Mouse (Mus musculus) thymus, postnatal 14 days (tissue): ENCODE measurements around the gene Phf20.
"Not testable (repeated sequence)": the region's sequence is repeated elsewhere in the genome, so short reads cannot be mapped to it uniquely, and the experiment has no call there.

ENCODE experiments used
- DNase-seq: peaks from one replicate; pipeline ENCODE4 v3.0.0; 2021

The Phf20 gene

GRCm38 (mm10) chr2:156201486-156201885 lies 5.2 kb downstream of the Phf20 start:
- no peak for DNase-seq

- no peak for DNase-seq
Measured at GRCm38 (mm10) chr2:156202848-156203437, 6.7 kb downstream of the Phf20 start.

DNA sequence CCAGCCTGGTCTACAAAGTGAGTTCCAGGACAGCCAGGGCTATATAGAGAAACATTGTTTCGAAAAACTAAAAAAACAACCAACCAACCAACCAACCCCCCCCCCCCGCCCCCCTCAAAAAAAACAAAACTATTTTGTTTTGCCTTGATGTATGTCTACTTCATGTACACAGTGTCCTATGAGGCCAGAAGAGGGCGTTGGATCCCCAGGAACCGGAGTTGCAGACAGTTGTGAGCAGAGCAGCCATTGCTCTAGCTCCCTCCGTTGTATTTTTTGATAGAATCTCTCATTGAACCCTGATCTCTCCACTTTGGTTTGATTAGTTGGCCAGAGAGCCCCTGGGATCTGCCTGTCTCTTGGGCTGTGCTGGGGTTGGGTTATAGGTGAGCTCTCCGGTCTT lies 7.7 kb downstream of the Phf20 start:
- DNase-seq = no peak

DNA sequence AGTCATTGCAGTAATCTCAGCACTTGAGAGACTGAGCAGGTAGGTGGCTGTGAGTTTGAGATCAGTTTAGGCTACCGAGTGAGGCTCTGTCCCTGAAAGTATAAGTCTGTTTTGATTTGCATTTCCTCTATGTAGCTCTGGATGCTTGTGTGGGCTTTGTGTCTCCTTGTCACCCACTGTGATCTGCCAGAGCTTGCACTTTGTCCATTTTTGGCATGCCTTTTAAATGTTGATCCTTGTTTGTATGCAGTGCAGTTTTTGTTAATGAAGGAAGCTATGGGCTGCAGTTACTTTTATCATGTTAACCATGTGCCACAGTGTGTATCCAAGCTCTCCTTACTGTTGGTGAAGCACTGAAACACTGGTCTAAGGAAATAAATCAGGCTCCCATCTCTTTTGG lies 21.5 kb downstream of the Phf20 start:
- no peak for DNase-seq

DNA sequence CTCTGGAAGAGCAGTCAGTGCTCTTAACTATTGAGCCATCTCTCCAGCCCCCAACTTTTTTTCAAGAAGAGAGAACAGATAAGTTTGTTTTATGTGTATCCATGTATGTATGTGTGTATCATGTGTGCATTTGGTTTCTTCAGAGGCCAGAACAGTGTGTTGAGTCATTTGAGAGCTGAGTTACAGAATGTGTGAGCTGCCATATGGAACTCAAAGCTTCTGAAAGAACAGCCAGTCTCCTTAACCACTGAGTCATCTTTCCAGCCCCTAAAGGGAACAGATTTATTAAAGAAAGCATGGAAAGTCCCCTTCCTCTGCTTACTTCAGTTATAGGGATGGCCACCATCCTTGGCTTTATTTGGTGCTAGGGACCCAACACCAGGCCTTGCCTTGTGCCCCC lies 25.8 kb downstream of the Phf20 start:
- DNase-seq = no peak

DNA sequence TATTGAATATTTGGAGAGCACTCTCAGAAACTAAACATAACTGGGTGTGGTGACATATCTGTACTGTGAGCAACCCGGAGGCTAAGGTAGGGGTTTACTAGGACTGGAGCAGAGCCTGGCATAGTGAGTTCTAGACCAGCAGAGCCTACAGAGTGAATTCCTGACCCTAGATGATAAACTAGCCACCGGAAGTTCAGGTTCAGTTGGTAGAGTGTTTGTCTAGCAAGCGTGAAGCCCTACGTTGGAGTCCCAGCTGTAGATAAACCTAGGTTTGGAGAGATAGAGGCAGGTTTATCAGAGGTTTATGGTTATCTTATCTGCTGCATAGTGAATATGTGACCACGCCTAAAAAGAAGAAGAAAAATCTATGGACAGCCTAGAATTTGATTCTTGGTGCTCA lies 27.8 kb downstream of the Phf20 start:
- DNase-seq = no peak

DNA sequence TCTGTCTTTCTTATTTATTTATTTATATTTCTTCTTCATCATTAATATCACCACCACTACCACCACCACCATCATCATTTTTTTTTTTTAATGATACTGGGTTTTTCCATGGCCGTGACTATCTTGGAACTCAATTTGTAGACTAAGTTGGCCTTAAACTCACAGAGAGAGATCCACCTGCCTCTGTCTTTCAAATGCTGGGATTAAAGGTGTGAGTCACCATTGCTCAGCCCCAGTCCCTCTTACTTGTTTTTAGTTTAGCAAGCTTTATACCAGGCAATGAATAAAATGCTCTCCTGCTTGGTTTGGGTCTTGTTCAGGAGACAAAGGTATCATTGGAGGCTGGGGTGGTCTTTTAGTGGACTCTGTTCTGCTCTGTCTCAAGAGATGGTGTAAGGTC lies 31.4 kb downstream of the Phf20 start:
- no peak for DNase-seq

DNA sequence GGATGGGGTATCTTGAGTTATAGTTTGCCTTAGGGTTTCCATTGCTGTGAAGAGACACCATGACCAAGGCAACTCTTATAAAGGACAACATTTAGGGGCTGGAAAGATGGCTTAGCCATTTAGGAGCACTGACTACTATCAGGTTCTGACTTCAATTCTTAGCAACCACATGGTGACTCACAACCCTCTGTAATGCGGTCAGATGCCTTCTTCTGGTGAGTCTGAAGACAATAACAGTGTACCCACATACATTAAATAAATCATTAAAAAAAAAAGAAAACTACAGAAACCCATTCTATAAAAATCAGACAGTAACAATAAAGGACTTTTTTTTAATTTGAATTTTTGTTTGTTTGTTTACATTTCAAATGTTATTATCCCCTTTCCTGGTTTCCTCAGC lies 32.9 kb downstream of the Phf20 start:
- no peak for DNase-seq

- DNase-seq = no peak
Measured at GRCm38 (mm10) chr2:156231340-156231739, 35.1 kb downstream of the Phf20 start.

DNA sequence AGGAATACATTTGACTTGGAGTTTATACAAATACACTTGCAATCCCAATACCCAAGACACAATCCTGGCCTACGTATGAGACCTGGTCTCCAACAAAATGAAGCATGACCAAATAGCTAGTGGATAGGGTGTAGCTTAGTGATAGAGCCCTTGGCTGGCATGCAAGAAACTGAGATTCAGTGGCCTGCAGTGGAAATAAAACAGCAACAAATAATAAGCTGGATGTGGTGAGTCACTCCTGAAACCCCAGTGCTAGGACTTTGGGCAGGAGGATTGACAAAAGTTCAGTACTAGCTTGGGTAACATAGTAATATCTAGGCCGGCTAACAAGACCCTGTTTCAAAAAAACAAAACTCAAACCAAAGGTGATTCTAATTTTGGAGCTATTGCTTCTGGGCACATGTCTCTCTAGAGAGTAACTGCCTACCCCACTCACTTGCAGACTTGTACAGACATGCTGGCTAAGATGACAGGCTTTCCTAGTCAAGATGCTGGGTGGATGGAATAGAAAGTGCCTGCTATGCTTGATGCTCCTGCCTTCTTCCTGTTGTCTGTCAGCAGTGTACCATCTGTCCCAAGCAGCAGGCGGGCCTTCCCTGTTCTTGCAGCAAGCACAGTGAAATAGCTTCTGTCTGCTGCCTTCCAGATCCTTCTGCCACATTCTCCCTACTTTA lies 37.1 kb downstream of the Phf20 start:
- no peak for DNase-seq

DNA sequence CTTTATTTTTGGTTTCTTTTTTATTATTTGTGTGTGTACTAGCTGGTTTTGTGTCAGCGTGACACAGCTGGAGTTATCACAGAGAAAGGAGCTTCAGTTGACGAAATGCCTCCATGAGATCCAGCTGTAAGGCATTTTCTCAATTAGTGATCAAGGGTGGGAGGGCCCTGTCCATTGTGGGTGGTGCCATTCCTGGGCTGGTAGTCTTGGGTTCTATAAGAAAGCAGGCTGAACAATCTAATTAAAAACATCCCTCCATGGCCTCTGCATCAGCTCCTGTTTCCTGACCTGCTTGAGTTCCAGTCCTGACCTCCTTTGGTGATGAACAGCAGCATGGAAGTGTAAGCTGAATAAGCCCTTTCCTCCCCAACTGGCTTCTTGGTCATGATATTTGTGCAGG lies 37.8 kb downstream of the Phf20 start:
- not testable (repeated sequence) for DNase-seq

DNA sequence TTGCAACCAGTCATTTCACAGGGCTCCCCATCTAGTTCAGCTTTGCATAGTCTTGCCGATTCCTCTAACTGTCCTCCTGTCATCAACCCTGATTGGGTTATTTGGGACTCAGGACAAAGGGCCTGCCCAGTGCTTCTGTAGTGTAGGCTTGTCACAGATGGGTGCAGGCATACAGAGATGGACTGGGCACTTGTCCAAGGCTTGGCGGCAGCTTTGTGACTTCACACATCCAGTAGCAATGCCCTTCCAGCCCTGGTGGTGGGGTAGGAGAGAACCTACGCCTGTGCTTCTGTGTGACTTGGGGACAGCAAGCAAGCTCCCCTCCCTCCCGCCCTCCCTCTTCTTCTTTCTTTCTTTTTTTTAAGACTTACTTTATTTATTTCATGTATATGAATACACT lies 39.6 kb downstream of the Phf20 start:
- no peak for DNase-seq

DNA sequence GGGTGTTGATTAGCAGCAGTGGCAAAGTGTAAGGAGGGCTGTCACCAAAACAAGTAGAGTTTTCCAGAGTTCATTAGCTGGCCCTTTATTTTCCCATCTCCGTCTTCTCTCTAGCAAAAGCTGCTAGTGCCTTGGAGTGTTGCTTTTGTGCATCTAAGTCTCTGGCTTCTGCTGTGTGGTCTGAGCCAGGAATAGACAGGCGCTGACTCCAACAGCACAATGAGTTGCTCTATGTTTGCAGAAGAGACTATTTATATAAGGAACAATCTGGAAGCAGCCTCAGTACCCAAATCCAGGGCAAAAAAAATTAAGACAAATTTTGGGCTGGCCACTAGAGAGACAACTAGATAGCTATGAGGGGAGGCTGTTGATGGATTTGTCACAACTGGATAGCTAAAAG lies 45.4 kb downstream of the Phf20 start:
- DNase-seq = no peak

DNA sequence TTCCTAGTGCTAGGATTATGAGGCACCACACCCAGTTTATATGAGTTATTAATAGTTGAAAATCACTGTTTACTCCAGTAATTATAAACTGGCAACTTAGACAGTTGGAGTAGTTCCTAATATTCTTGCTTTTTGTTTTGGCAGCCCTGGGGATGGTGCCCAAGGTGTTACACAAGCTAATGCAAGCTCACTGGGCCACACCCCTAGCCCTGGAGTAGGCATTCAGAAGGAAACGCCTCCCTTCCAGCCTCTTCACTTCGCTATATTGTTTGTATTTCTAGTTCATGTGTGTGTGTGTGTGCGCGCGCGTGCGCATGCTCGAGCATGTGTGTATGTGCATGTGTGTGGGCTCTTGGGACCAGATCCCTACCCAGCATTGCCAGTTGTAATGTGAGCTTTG lies 46.7 kb downstream of the Phf20 start:
- no peak for DNase-seq

GRCm38 (mm10) chr2:156247599-156247998 lies 51.3 kb downstream of the Phf20 start:
- no peak for DNase-seq

GRCm38 (mm10) chr2:156250761-156251160 lies 54.5 kb downstream of the Phf20 start:
- no peak for DNase-seq

GRCm38 (mm10) chr2:156251291-156251690 lies 55.0 kb downstream of the Phf20 start:
- no peak for DNase-seq

DNA sequence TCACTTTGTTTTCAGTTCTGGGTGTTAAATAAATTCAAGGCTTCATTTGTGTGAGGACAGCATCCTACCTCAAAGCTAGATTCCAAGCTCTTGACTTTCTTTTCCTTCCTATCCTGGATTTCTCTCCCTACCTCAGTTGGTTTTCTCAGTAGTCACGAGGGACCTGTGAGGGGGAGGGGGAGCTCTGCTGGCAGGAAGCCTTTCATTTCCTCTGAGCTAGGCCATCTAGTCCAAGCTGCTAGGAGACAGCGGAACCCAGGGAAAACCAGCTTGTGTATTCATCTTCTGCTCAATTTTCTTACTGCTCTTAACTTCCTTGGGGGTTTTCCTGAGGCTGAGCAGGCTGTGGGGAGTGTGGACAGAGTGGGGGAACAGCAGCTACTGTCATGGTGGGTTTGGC lies 60.8 kb downstream of the Phf20 start:
- peak; percentile 63 for DNase-seq

- DNase-seq = no peak
Measured at GRCm38 (mm10) chr2:156257922-156258761, 61.9 kb downstream of the Phf20 start.

DNA sequence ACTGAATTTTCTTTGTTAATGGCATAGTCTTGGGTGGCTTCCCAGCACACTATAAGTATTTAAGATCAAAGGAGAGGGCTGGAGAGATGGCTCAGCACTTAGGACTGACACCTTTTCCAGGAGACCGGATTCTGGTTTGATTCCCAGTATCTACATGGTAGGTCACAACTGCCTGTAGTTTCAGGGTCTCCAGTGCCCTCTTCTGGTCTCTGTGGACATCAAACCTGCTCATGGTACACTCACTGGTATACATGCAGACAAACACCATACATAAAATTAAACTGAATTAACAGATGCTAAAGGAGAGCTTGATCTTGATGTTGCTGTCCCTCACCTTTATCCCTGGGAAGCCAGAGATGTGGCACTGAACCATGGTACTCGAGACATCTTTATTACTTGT lies 64.7 kb downstream of the Phf20 start:
- DNase-seq = peak; percentile 27

GRCm38 (mm10) chr2:156263204-156263893 lies 67.1 kb downstream of the Phf20 start:
- no peak for DNase-seq

DNA sequence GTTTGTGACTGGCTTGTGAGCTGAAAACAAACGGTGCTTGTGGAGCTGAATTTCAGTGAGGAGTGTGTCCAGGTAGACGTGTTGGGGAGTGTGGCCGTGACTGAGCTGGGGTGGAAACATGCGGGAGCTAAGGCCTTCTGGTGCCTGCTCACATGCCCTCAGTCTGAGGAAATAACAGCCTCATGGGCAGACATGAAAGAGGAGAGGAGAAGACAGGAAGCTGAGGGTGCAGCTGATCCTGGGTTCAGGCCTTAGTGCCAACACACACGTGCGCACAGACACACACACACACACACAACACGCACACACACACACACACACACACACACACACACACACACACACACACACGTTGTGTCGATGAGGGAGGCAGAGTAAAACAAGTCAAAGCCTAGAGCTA lies 71.4 kb downstream of the Phf20 start:
- DNase-seq = peak; percentile 50

DNA sequence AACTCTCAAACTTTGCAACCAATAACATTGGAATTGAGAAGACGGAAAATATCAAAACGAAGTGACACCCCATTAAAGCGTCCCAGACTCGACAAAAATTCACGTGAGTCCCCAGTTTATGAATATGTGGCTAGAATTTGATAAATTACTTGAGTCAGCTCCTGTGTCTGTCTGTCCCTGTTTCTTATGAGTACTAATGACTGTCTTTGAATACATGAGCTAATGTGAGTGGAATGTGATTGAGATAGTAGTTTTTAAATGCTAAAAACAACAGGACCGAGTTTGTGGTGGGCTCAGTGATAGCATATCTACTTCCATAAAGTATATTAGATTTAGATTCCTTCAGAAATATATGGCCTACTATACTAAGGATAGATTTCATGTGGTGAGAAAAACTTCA lies 76.3 kb downstream of the Phf20 start:
- no peak for DNase-seq
